Mouse (Mus musculus): Measurements from ENCODE around the gene Glo1. TPM values are rescaled to one million over a fixed set of nuclear protein-coding genes. Genes with fewer than 3 reads are reported as not detected.

The Glo1 gene
- 50.3 TPM for total RNA-seq (2023)

DNA sequence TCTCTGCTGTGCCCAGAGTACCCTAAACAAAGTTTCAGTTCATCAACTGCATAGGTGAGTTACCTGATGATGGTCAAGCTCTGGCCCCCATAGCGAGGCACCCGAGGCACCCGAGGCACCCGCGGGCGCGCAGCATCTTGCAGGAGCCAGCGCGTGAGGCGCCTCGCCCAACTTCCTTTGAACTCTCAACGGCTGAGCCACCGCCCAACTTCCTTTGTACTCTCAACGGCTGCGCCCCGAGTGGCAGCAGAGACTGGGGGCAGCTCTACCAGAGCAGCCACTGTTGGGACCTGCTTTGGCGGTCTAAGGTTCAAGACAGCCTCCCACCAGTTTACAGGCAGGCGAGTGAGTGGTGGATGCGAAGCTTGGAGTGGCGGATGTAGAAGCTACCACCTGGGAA is at the start of gene Glo1:
Gene Glo1, minus strand, starts transcription at position 153 of the 400 bp plus-strand sequence.

DNA sequence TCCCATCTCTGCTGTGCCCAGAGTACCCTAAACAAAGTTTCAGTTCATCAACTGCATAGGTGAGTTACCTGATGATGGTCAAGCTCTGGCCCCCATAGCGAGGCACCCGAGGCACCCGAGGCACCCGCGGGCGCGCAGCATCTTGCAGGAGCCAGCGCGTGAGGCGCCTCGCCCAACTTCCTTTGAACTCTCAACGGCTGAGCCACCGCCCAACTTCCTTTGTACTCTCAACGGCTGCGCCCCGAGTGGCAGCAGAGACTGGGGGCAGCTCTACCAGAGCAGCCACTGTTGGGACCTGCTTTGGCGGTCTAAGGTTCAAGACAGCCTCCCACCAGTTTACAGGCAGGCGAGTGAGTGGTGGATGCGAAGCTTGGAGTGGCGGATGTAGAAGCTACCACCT is 2.5 kb downstream of the Glo1 start, which contains the start of gene Dnah8:
Gene Dnah8, plus strand, starts transcription at position 223 of the 400 bp plus-strand sequence.

DNA sequence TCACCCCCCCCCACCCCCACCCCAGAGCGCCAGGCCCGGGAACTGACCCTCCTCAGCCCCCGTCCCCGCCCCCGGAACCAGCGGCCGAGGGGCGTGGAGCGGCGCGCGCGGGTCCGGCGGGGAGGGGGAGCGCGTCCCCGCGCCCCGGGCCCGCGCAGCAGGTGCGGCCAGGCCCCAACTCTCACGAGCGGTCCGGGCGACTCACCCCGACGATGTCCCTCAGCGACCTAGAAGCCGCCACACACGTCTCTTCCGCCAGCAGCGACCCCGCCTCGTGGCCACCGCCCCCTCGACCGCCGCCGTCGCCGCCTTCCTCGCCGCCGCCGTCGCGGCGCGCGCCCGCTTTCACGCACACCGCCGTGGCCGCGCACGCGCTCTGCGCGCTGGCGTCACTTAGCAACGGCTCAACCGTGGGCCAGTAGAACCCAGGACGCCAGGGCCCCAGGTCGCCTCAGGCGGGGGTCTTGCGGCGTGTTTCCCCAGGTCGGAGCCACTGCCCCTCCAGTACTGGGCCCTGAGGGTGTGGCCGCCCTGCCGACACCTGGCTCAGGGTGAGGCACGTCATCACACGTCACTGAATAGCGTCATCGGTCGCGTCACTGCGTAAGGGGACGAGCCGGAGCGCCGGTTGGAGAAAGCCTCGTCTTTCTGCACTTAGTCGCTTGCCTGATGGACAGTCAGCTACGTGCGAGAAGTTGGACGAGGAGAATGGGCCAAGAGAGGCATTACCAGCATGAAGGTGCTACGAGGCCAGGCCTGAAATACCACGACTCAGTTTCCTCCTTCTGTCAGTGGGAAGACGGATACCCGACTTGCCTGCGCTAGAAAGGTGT is 50.5 kb downstream of the Glo1 start, which contains the start of gene Btbd9:
Gene Btbd9, minus strand, starts transcription at position 548 of the 833 bp plus-strand sequence.

Other genes with a start within 250 kb of the Glo1 start
- 81.2 TPM for gene Btbd9, start 50.4 kb downstream of the Glo1 start, total RNA-seq (2023)
- 89.6 TPM for gene Dnah8, start 2.5 kb downstream of the Glo1 start, total RNA-seq (2023)

Data from CD4-positive naive resting alpha-beta T cell, adult 76 days (primary cell).